ENCODE assay signal across 13 mouse cellular contexts in the genomic region with DNA sequence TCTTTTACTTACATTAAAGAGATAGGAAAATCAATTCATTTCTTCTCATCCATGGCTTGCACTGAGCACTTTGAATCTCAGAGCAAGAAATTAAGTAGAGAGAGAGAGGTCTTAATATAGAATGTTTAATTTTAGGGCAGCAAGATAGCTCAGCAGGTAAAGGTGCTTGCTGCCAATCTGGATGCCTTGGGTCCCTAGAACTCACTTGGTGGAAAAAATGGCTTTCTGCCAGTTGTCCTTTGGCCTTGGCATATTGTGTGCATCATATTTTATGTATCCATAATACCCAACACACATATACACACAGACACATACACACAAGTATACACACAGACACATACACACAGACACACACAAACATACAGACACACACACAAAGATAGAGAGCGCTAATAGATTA.
"Had no signal": no experiment of that assay in that cellular context is flagged by ENCODE, and none has a peak within 500 bp of the region (broad histone marks: within the 10 kb centered on the region; RNA-seq: fewer than 3 reads in every experiment).

No protein-coding gene starts in this region.

- DNase-seq: kidney, postnatal 25 days; layer of hippocampus, adult 9-11 months; liver; lung, adult 18-20 months; lung, postnatal 10 days; lung, postnatal 4 days; midbrain, embryonic 14.5 days; right cerebral cortex, adult 18-20 months; right cerebral cortex, postnatal 14 days; right cerebral cortex, postnatal 4 days; spleen, adult 18-20 months; thymus, postnatal 36 days had no signal

- ATAC-seq: liver, embryonic 12.5 days had no signal
